Mouse (Mus musculus): Measurements from ENCODE around the gene Gm10428. TPM values are rescaled to one million over a fixed set of nuclear protein-coding genes. Genes with fewer than 3 reads are reported as not detected.
A peak's percentile ranks its signal among the peaks of the same experiment; 100 is the strongest.

Gene Gm10428
- polyA plus RNA-seq, 1 experiment, result not detected

GRCm38 (mm10) chr11:62758491-62758890 is 5.6 kb downstream of the Gm10428 start:
- no peak for DNase-seq
- no peak for TF ChIP-seq POLR2A (IDR thresholded peaks at IDR 0.05; ENCODE audit: borderline replicate concordance, extremely low read depth, low read depth, low read length)
- H3K4me3 ChIP-seq (replicated peaks; ENCODE audit: extremely low read depth, low read depth, low read length), result no peak overlapping the region
- no peaks in the 10 kb centered on the region for H3K4me1 ChIP-seq (ENCODE audit: control insufficient read depth, insufficient read depth, low read length)
- 89% methylated on average over 11 of the region's 11 CpGs for WGBS

- no peak for TF ChIP-seq CTCF (IDR thresholded peaks at IDR 0.05; ENCODE audit: insufficient read depth, low read length)
- TF ChIP-seq POLR2A (IDR thresholded peaks at IDR 0.05; ENCODE audit: borderline replicate concordance, extremely low read depth, low read depth, low read length), result no peak
- DNase-seq, result no peak
- 70% methylated on average over 9 of the region's 9 CpGs for WGBS
- Histone ChIP-seq H3K4me3 (replicated peaks; ENCODE audit: extremely low read depth, low read depth, low read length) (no peak overlapping the region), H3K4me1 (ENCODE audit: control insufficient read depth, insufficient read depth, low read length) (no peaks in the 10 kb centered on the region)
These were observed 8.0 kb downstream of the Gm10428 start for GRCm38 (mm10) chr11:62760755-62761457.

- WGBS, result 95% methylated on average over 7 of the region's 7 CpGs
- Histone ChIP-seq H3K4me1 (ENCODE audit: control insufficient read depth, insufficient read depth, low read length) (no peaks in the 10 kb centered on the region), H3K4me3 (replicated peaks; ENCODE audit: extremely low read depth, low read depth, low read length) (no peak overlapping the region)
- DNase-seq, result no peak
- TF ChIP-seq POLR2A (IDR thresholded peaks at IDR 0.05; ENCODE audit: borderline replicate concordance, extremely low read depth, low read depth, low read length) (no peak), CTCF (IDR thresholded peaks at IDR 0.05; ENCODE audit: insufficient read depth, low read length) (no peak)
These were observed 23.6 kb downstream of the Gm10428 start for GRCm38 (mm10) chr11:62776510-62776909.

GRCm38 (mm10) chr11:62788935-62789616 is 36.2 kb downstream of the Gm10428 start, which contains the start of gene Zfp286:
Gene Zfp286 (minus strand): TSS chr11:62789462.
- Histone ChIP-seq H3K4me1 (ENCODE audit: control insufficient read depth, insufficient read depth, low read length) (no peaks in the 10 kb centered on the region; the same call in 1 of the 2 replicates), H3K4me3 (replicated peaks; ENCODE audit: extremely low read depth, low read depth, low read length) (peak within 1 kb of the TSS; percentile 57)
- peak; percentile 68 for DNase-seq
- TF ChIP-seq CTCF (IDR thresholded peaks at IDR 0.05; ENCODE audit: insufficient read depth, low read length), result no peak
- no peak; the same call in 1 of the 2 replicates for TF ChIP-seq POLR2A (IDR thresholded peaks at IDR 0.05; ENCODE audit: borderline replicate concordance, extremely low read depth, low read depth, low read length)
- WGBS, result 7% methylated on average over 34 of the region's 34 CpGs

GRCm38 (mm10) chr11:62789617-62789936 is 36.7 kb downstream of the Gm10428 start:
- H3K4me1 ChIP-seq (ENCODE audit: control insufficient read depth, insufficient read depth, low read length), result no peaks in the 10 kb centered on the region; the same call in 1 of the 2 replicates
- peak overlapping the region; percentile 57 for H3K4me3 ChIP-seq (replicated peaks; ENCODE audit: extremely low read depth, low read depth, low read length)
- 54% methylated on average over 3 of the region's 3 CpGs for WGBS
- no peak for DNase-seq
- TF ChIP-seq POLR2A (IDR thresholded peaks at IDR 0.05; ENCODE audit: borderline replicate concordance, extremely low read depth, low read depth, low read length) (no peak), CTCF (IDR thresholded peaks at IDR 0.05; ENCODE audit: insufficient read depth, low read length) (no peak)

Other genes starting within 250 kb of the Gm10428 start
- gene Cenpv, start 213.8 kb upstream of the Gm10428 start, polyA plus RNA-seq (2012; rRNA removed), result 14.4 and 14.8 TPM in 2 replicates
- 1,478 and 1,739 TPM in 2 replicates for gene Ubb, start 201.9 kb upstream of the Gm10428 start, polyA plus RNA-seq (2012; rRNA removed)
- gene Trpv2, start 178.6 kb upstream of the Gm10428 start, polyA plus RNA-seq (2012; rRNA removed), result 19.6 and 21.8 TPM in 2 replicates
- 25.8 and 29.0 TPM in 2 replicates for gene Lrrc75a, start 104.6 kb upstream of the Gm10428 start, polyA plus RNA-seq (2012; rRNA removed)
- gene Mmgt2, start 104.4 kb upstream of the Gm10428 start, polyA plus RNA-seq (2012; rRNA removed), result 38.6 and 38.8 TPM in 2 replicates
- gene Zfp287, start 21.2 kb upstream of the Gm10428 start, polyA plus RNA-seq (2012; rRNA removed), result 2.8 and 3.9 TPM in 2 replicates
- gene Zfp286, start 36.4 kb downstream of the Gm10428 start, polyA plus RNA-seq (2012; rRNA removed), result 0.54 and 1.1 TPM in 2 replicates
- gene Trim16, start 67.1 kb downstream of the Gm10428 start, polyA plus RNA-seq (2012; rRNA removed), result 23.7 and 24.5 TPM in 2 replicates
- 0.38 and 0.84 TPM in 2 replicates for gene Fbxw10, start 94.0 kb downstream of the Gm10428 start, polyA plus RNA-seq (2012; rRNA removed)
- 12.9 and 21.4 TPM in 2 replicates for gene Tvp23b, start 126.4 kb downstream of the Gm10428 start, polyA plus RNA-seq (2012; rRNA removed)
- gene Cdrt4, start 198.1 kb downstream of the Gm10428 start, polyA plus RNA-seq (2012; rRNA removed), result 0.18 and 0.73 TPM in 2 replicates